Mouse (Mus musculus) cerebellum, postnatal 10 days (tissue): ENCODE data around the gene Gm3646.

Experiments used
- DNase-seq, 2 experiments: peaks; one replicate each; pipeline ENCODE4 v3.0.0; 2021; ENCODE audit warnings: mixed read lengths in 2 of 2

The Gm3646 gene

GRCm38 (mm10) chr1:39779111-39779980 lies 25.8 kb downstream of the Gm3646 start:
- DNase-seq, result peak; percentile 66 to 72

GRCm38 (mm10) chr1:39773991-39774729 lies 31.0 kb downstream of the Gm3646 start:
- DNase-seq, result peak; percentile 84 to 90

GRCm38 (mm10) chr1:39773551-39773950 lies 31.6 kb downstream of the Gm3646 start:
- peak; percentile 71 to 74 for DNase-seq

- DNase-seq, result peak; percentile 62 to 76
Observed at GRCm38 (mm10) chr1:39772401-39773095, 32.6 kb downstream of the Gm3646 start.

- DNase-seq, result no peak
Observed at GRCm38 (mm10) chr1:39770436-39770835, 34.7 kb downstream of the Gm3646 start.

GRCm38 (mm10) chr1:39768017-39768416 lies 37.1 kb downstream of the Gm3646 start:
- no peak for DNase-seq

GRCm38 (mm10) chr1:39765854-39766493 lies 39.2 kb downstream of the Gm3646 start:
- peak in 1 of 2 experiments; percentile 38 for DNase-seq

GRCm38 (mm10) chr1:39762025-39762370 lies 43.1 kb downstream of the Gm3646 start:
- DNase-seq, result peak; percentile 63 to 68

- DNase-seq, result peak; percentile 83 to 84
Observed at GRCm38 (mm10) chr1:39761211-39762024, 43.7 kb downstream of the Gm3646 start.

- DNase-seq, result no peak
Observed at GRCm38 (mm10) chr1:39760181-39760715, 44.9 kb downstream of the Gm3646 start.

- DNase-seq, result peak in 1 of 2 experiments; percentile 48
Observed at GRCm38 (mm10) chr1:39759231-39760175, 45.6 kb downstream of the Gm3646 start.

GRCm38 (mm10) chr1:39758244-39758643 lies 46.9 kb downstream of the Gm3646 start:
- DNase-seq, result no peak

GRCm38 (mm10) chr1:39756952-39757351 lies 48.2 kb downstream of the Gm3646 start:
- DNase-seq, result no peak

- DNase-seq, result no peak
Observed at GRCm38 (mm10) chr1:39754224-39754957, 50.7 kb downstream of the Gm3646 start.
